8 mouse cellular contexts compared by ENCODE assay signal in genomic region chr10:95513768-95514556, GRCm38 (mm10). TPM values are rescaled to one million over a fixed set of nuclear protein-coding genes. Genes with fewer than 3 reads are reported as not detected.
DNase-seq lines count a peak whose midpoint lies in the region; ATAC-seq and TF ChIP-seq lines count a peak whose summit lies in the region.

No protein-coding gene starts in this region.

- no peaks in the 10 kb centered on the region for H3K9me3 ChIP-seq in kidney, postnatal 0 days (replicated peaks; ENCODE audit: low read length)
- no peaks in the 10 kb centered on the region for H3K9me3 ChIP-seq in embryonic facial prominence, embryonic 10.5 days
- H3K9me3 ChIP-seq in intestine, postnatal 0 days (ENCODE audit: control insufficient read depth) = no peaks in the 10 kb centered on the region
- H3K9me3 ChIP-seq in neural tube, embryonic 12.5 days = no peaks in the 10 kb centered on the region

- no peak for ATAC-seq in kidney, postnatal 0 days (replicated peaks; ENCODE audit: low FRiP score, low read depth)
- ATAC-seq in intestine, postnatal 0 days = no peak
- peak; percentile 27 for ATAC-seq in neural tube, embryonic 12.5 days (ENCODE audit: low FRiP score, low read depth)

- peak overlapping the region; percentile 94 for H3K4me3 ChIP-seq in kidney, postnatal 0 days (replicated peaks; ENCODE audit: low read depth, low read length)
- H3K4me3 ChIP-seq in embryonic facial prominence, embryonic 10.5 days = peak overlapping the region; percentile 96
- peak overlapping the region; percentile 88 for H3K4me3 ChIP-seq in intestine, postnatal 0 days (ENCODE audit: low read depth, low read length)
- peak overlapping the region; percentile 89 for H3K4me3 ChIP-seq in neural tube, embryonic 12.5 days

- H3K36me3 ChIP-seq in kidney, postnatal 0 days (ENCODE audit: insufficient read depth, low read length) = no peaks in the 10 kb centered on the region
- H3K36me3 ChIP-seq in embryonic facial prominence, embryonic 10.5 days (replicated peaks) = peaks cover 15% of the 10 kb centered on the region
- H3K36me3 ChIP-seq in intestine, postnatal 0 days (ENCODE audit: control insufficient read depth, insufficient read depth) = no peaks in the 10 kb centered on the region
- no peaks in the 10 kb centered on the region for H3K36me3 ChIP-seq in neural tube, embryonic 12.5 days

- 0 out of 2 replicates have a peak, but pooled peaks cover 8% of the 10 kb centered on the region for H3K4me1 ChIP-seq in kidney, postnatal 0 days (replicated peaks; ENCODE audit: insufficient read depth, low read length)
- H3K4me1 ChIP-seq in embryonic facial prominence, embryonic 10.5 days = peaks cover 14% of the 10 kb centered on the region
- peaks cover 5% of the 10 kb centered on the region; the same call in 1 of the 2 replicates for H3K4me1 ChIP-seq in intestine, postnatal 0 days (replicated peaks; ENCODE audit: control insufficient read depth, insufficient read depth, low read length)
- peaks cover 17% of the 10 kb centered on the region for H3K4me1 ChIP-seq in neural tube, embryonic 12.5 days

- TF ChIP-seq CTCF in kidney, postnatal 0 days (IDR thresholded peaks at IDR 0.05; ENCODE audit: low read depth) = no peak
- TF ChIP-seq CTCF in intestine, postnatal 0 days (IDR thresholded peaks at IDR 0.05; ENCODE audit: low read depth) = no peak

- H3K4me2 ChIP-seq in kidney, postnatal 0 days (ENCODE audit: low read length) = peak overlapping the region; percentile 65
- peak overlapping the region; percentile 67 for H3K4me2 ChIP-seq in intestine, postnatal 0 days (replicated peaks; ENCODE audit: low read depth)
- peak overlapping the region; percentile 68 for H3K4me2 ChIP-seq in neural tube, embryonic 12.5 days (replicated peaks)

- peak overlapping the region; percentile 99 for H3K27ac ChIP-seq in kidney, postnatal 0 days
- peak overlapping the region; percentile 97 for H3K27ac ChIP-seq in embryonic facial prominence, embryonic 10.5 days (replicated peaks)
- peak overlapping the region; percentile 98; the same call in 1 of the 2 replicates for H3K27ac ChIP-seq in intestine, postnatal 0 days (ENCODE audit: low read depth, low read length)
- H3K27ac ChIP-seq in neural tube, embryonic 12.5 days = peak overlapping the region; percentile 96

- peak overlapping the region; percentile 97 for H3K9ac ChIP-seq in kidney, postnatal 0 days (ENCODE audit: low read depth, low read length)
- H3K9ac ChIP-seq in intestine, postnatal 0 days (ENCODE audit: low read depth, low read length) = peak overlapping the region; percentile 86
- H3K9ac ChIP-seq in neural tube, embryonic 12.5 days = peak overlapping the region; percentile 94

- no peak for DNase-seq in kidney, postnatal 0 days (ENCODE audit: low spot score)
- no peak for DNase-seq in kidney, postnatal 25 days
- peak; percentile 38 for DNase-seq in MN1 (ENCODE audit: low spot score)
- no peak for DNase-seq in embryonic facial prominence, embryonic 10.5 days (ENCODE audit: low spot score)
- no peak for DNase-seq in adrenal gland, postnatal 4 days (ENCODE audit: low spot score in 2 of 2)
- DNase-seq in gastrocnemius, postnatal 25 days = no peak

- H3K27me3 ChIP-seq in kidney, postnatal 0 days (ENCODE audit: insufficient read depth, low read length) = no peaks in the 10 kb centered on the region
- no peaks in the 10 kb centered on the region for H3K27me3 ChIP-seq in embryonic facial prominence, embryonic 10.5 days (replicated peaks; ENCODE audit: low read depth, poor library complexity, severe bottlenecking)
- H3K27me3 ChIP-seq in intestine, postnatal 0 days (replicated peaks; ENCODE audit: control insufficient read depth, insufficient read depth, low read length) = no peaks in the 10 kb centered on the region
- H3K27me3 ChIP-seq in neural tube, embryonic 12.5 days (replicated peaks) = no peaks in the 10 kb centered on the region

- WGBS in kidney, postnatal 0 days = 33% methylated on average over 15 of the region's 15 CpGs
- 34% methylated on average over 15 of the region's 15 CpGs for WGBS in embryonic facial prominence, embryonic 10.5 days
- WGBS in intestine, postnatal 0 days = 33% methylated on average over 15 of the region's 15 CpGs
- 32% methylated on average over 15 of the region's 15 CpGs for WGBS in neural tube, embryonic 12.5 days

RNA-seq across cellular contexts. Expression of gene Ube2n, which starts 1.0 kb away (rescaled TPM):
- 277 and 296 TPM in 2 replicates for polyA plus RNA-seq in kidney, postnatal 0 days (2015; fragmentation: Nextera tagmentation; extraction: Ambion mirVana)
- 439 and 441 TPM in 2 replicates for polyA plus RNA-seq in embryonic facial prominence, embryonic 10.5 days (2016; fragmentation: Nextera tagmentation; extraction: Ambion mirVana)
- 154 and 167 TPM in 2 replicates for polyA plus RNA-seq in intestine, postnatal 0 days (2015; fragmentation: Nextera tagmentation; extraction: Ambion mirVana)
- polyA plus RNA-seq in neural tube, embryonic 12.5 days (2016; fragmentation: Nextera tagmentation; extraction: Ambion mirVana) = 399 and 408 TPM in 2 replicates
- 100 to 1,000 TPM; 135 to 136 TPM for total RNA-seq in adrenal gland, postnatal 4 days (2021)
- total RNA-seq in gastrocnemius, postnatal 25 days (2021) = 10 to 100 TPM; 66.4 to 73.6 TPM

RNA-seq across cellular contexts. Expression of gene Mrpl42, which starts 12.2 kb away (rescaled TPM):
- 427 and 432 TPM in 2 replicates for polyA plus RNA-seq in kidney, postnatal 0 days (2015; fragmentation: Nextera tagmentation; extraction: Ambion mirVana)
- polyA plus RNA-seq in embryonic facial prominence, embryonic 10.5 days (2016; fragmentation: Nextera tagmentation; extraction: Ambion mirVana) = 364 and 380 TPM in 2 replicates
- polyA plus RNA-seq in intestine, postnatal 0 days (2015; fragmentation: Nextera tagmentation; extraction: Ambion mirVana) = 221 and 233 TPM in 2 replicates
- 262 TPM in 2 replicates for polyA plus RNA-seq in neural tube, embryonic 12.5 days (2016; fragmentation: Nextera tagmentation; extraction: Ambion mirVana)
- 100 to 1,000 TPM in 1 of 2 experiments, 10 to 100 TPM in 1; 99.7 to 102 TPM for total RNA-seq in adrenal gland, postnatal 4 days (2021)
- total RNA-seq in gastrocnemius, postnatal 25 days (2021) = 100 to 1,000 TPM; 285 to 318 TPM

RNA-seq across cellular contexts. Expression of gene Nudt4, which starts 50.0 kb away (rescaled TPM):
- polyA plus RNA-seq in kidney, postnatal 0 days (2015; fragmentation: Nextera tagmentation; extraction: Ambion mirVana) = 215 and 232 TPM in 2 replicates
- polyA plus RNA-seq in embryonic facial prominence, embryonic 10.5 days (2016; fragmentation: Nextera tagmentation; extraction: Ambion mirVana) = 79.4 and 82.9 TPM in 2 replicates
- 105 and 107 TPM in 2 replicates for polyA plus RNA-seq in intestine, postnatal 0 days (2015; fragmentation: Nextera tagmentation; extraction: Ambion mirVana)
- 120 and 130 TPM in 2 replicates for polyA plus RNA-seq in neural tube, embryonic 12.5 days (2016; fragmentation: Nextera tagmentation; extraction: Ambion mirVana)
- total RNA-seq in adrenal gland, postnatal 4 days (2021) = 100 to 1,000 TPM; 126 to 147 TPM
- 100 to 1,000 TPM; 179 to 274 TPM for total RNA-seq in gastrocnemius, postnatal 25 days (2021)
